Mouse (Mus musculus) liver, embryonic 14.5 days (tissue): Measurements from ENCODE around the gene 1500015O10Rik.

Experiments
- CTCF ChIP-seq: IDR thresholded peaks from 2 replicates; pipeline ENCODE4 v1.5.1; 2016; ENCODE audit warnings: antibody characterized with exemption, low read depth, control low read depth
- EP300 ChIP-seq: IDR thresholded peaks from 2 replicates; pipeline ENCODE4 v1.6.1; 2016; ENCODE audit warnings: antibody characterized with exemption, low read depth

DNA sequence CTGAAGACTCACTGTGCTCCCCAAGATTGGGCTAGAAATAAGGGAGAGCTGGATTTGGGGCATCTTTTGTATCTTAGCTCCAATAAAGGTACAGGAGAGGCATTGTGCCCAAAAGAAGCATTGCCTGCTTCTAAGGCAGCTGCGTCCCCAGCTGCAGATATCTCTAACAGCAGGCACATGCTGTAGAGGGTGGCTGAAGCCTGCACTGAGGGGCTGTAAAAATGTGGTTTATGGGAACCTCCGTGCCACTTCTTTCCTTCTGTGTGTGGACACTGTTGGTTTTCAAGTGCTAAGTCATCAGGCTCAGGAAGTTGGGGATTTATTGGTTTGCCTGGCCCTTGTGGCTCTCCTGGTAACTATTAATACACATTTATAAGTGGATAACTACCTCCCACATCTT, 11.6 kb upstream of the 1500015O10Rik start:
- TF ChIP-seq CTCF, result no peak
- TF ChIP-seq EP300, result no peak
